Mouse (Mus musculus): ENCODE data around the gene Rnf10. TPM values are rescaled to one million over a fixed set of nuclear protein-coding genes. Genes with fewer than 3 reads are reported as not detected.

Rnf10 gene
- polyA plus RNA-seq, 2 experiments from 2014 or later, result 30.8 to 33.1 TPM

DNA sequence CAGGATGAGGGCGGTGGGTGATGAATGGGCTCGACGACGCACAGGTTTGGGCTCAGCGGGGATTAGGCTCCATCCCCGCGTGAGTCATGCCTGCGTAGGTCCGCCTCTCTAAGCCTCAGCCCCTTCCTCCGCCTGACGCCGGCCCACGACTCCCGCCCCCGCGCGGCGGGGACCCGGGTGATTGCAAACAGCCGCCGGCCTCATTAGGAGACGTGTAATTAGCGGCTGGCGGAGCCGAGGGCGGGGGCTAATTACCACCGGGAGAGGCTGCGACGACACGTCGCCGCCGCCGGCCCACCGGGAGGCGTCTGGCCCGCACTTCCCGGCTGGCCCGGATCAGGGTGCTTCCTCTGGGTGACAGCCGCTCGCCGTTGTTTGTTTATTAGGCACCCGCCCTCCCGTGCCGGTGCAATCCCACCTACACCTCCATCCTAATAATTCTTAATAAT, 37.4 kb downstream of the Rnf10 start:
- peak; percentile 72 for ATAC-seq

DNA sequence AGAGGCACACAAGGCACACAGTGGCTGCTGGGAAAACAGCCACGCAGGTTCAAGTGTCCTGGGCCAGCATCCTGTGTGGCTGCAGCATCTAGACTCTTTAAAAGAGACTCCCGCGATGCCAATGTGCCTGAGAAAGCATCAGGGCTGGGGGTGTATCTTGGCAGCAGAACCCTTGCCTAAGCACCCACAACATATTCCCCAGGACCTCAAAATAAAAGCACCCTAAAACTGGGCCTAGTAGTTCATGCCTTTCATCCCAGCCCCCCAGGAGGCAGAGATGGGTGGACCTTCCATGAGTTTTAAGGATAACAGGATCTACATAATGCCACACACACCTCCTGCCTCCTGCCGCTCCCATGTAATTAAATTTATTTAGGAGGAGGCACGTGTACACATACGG, 38.2 kb downstream of the Rnf10 start:
- no peak for ATAC-seq

DNA sequence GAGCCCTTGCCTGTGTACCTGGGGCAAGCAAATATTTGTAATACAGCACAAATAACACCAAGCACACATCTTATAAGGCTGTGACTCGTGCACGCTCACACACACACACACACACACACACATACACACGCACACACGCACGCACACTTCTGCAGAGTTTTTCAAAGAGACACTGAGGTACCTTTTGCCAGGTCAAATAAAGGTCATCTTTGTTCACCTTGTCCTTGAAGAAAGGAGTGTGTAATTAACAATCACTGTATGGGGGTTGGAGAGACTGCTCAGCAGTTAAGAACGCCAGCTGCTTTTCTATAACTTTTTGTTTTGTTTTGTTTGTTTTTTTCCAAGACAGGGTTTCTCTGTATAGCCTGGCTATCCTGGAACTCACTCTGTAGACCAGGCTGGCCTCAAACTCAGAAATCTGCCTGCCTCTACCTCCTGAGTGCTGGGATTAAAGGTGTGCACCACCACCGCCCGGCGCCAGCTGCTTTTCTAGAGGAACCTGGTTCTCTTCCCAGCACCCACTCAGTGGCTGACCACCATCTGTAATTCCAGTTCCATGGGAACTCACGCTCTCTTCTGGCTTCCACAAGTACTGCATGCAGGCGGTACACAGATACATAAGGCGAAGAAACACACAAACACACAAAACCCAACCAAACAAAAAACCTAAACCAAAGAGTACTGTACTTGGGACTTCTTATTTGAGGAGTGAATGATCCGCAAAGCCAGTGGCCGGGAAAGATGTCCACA, 39.5 kb downstream of the Rnf10 start:
- ATAC-seq, result no peak

DNA sequence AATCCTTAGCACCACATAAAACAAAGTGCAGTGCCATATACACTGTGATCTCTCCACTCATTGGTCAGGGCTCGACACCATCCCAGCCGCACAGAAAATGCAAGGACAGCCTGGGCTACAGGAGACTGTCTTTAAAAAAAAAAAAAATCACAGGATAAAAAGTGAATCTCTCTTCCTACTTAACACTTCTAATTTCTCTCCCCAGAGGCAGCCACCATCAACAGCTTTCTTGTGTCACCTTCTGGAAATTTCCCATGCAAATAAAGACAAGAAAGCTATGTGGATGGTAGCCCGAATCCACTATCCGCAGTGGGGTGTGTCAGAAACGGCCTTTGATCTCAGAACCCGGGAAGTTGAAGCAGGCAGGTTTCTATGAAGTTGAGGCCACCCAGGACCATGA, 40.2 kb downstream of the Rnf10 start:
- no peak for ATAC-seq

DNA sequence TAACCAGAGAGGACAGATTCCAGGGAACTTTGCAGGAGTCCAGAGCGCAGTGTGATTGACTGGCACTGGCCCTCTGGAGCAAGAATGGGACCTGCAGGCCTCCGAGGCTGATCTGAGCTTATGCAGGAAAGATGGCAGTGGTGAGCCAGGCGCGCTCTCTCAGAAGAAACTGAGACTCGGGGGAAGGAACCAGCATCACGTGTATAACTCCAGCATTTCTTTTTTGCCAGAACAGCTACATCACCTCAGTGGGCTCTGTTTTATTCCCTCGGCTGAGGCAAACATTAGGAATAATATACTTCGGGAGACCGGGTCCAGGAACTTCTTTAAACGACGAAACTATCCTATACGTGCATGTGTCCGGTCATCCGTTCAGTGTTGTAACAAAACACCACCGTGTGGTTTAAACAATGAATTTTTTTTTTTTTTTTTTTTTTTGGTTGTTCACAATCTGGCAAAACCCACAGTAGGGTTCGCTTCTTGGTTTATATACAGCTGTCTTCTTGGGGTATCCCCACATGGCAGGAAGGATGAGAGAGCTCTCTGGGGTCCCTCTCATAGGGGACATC, 41.1 kb downstream of the Rnf10 start:
- no peak for ATAC-seq

DNA sequence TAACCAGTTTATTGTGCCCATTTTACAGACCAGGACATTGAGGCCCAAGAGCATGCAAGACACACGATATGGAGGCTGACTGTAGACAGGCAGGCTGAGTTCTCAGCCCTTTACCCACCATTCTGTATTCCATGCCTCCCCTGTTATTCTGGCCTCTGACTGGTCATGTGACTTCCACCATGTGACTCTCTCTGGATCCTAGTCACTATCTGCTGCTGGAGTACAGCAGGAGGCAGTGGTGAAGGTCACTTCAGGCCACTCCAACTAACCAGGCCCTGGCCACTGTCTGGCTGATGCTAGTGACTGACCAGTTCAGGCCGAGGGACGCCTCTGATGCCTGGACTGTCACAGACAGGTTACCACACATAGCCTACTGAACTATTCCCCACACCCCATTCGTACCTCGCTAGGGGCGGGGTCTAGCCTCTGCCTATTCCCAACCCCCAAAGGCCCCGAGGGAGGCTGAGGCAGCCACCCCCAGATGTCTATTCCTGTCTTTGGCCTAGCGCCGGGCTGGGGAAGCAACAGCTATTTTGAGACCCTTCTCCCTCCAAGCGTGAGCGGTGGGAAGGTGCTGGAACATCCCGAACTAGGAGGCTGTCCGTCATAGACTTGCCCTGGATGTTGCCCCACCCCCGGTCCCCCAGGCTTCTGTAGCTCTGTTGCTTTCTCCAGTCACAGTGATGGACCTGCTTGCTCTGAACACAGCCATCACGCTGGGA, 41.7 kb downstream of the Rnf10 start:
- ATAC-seq, result no peak

DNA sequence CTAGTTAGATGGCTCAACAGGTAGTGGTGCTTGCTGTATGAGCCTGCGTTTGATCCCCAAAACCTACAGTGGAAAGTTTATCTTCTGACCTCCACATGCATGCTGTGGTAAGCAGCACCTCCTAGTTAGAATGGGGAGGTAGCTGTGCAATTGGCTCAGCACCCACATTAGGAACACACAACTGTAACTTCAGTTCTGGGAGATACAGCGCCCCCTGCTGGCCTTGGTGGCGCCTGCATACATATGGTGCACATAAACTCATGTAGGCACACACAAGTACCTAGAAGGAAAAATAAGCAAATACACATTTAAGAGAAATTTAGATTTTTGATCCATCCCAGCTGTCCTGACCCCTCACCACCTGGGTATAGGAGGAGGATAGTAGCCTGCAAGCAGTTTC, 50.2 kb downstream of the Rnf10 start:
- no peak for ATAC-seq

DNA sequence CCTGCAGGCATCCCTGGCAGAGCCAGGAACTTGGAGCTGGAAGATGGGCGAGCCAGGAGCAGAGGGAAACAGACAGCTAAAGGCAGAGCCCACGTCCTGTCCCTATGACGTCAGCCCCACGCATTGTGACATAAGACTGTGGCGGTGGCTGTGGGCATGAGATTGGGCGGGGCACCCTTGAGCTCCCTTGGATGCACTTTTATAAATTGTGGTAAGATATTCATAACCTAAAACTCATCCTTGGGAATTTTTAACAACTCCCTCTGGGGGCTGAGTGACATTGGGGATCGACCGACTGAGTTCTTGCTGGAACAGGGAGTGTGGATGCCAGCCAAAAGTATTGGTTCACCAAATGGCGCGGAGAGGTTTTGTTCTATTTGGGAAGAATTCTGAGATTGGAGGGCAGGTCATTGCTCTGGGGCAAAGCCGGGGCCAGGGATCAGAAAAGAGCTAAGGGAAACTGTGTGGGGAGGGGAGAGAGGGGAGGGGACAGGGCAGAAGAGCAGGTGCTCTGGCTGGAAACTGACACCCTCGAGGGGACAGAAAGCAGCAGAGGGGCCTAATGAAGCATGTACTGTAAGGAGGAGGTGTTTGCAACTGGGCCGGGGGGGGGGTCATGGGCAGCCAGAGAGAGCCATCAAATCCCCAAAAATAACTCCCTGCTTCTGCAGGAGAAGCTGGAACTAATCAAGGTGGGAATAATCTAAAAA, 51.6 kb downstream of the Rnf10 start:
- no peak for ATAC-seq

DNA sequence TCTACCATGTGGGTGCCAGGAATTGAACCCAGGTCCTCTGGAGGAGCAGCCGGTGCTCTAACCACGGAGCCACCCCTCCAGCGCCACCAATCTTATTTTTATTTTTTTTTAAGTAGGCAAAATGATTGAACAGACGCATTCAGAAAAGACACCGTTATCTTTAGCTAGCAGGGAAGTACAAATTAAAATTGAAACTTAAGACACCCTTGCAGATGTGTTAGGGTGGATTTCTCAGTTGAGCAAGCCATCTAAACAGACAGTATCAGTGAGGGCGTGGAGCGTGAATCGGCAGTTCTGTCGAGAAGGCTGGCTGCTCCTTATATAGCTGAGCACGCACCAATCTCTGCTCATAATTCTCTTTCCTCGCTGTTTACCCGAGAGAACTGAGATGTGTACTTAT, 54.7 kb downstream of the Rnf10 start:
- no peak for ATAC-seq

DNA sequence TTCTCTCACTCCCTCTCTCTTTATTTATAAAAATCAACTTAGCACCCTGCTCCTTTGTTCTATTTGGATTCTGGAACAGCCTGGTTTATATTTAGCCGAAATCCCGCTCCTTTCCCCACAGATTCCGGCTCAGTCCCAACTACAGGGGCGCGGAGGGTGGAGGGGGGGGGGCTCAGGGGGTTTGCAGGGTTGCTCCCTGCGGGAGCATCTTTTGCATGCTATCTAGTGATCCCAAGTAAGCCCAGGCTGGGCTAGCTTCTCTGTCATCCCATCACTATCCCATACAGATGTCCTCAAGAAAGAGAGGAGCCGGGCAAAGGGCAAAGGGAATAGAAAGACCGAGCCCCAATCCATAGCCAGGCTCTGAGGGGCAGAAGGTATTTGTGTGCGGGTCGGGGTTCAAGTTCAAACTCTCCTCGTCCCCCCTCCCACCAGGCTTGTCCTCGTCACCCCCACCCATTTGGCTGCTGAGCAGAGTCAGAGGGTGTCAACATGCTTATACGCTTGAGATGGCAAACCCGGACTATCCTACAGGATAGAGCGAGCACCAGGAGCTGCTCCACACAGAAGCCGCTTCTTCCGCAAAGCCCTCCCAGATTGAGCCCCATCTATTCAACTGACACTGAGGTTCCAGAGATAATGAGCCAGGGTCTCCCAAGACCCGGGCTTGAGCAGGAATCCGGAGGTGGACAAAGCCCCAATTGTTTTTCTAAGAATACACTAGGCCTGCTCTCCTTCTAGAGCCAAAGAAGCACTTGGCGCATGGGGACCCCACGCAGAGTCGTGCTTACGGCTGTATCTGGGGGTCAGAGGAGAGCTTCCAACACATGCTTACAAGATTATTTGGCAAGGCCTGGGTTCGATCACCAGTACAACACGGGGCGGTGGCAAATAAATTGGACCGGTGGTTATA, 57.2 kb downstream of the Rnf10 start:
- ATAC-seq, result no peak

DNA sequence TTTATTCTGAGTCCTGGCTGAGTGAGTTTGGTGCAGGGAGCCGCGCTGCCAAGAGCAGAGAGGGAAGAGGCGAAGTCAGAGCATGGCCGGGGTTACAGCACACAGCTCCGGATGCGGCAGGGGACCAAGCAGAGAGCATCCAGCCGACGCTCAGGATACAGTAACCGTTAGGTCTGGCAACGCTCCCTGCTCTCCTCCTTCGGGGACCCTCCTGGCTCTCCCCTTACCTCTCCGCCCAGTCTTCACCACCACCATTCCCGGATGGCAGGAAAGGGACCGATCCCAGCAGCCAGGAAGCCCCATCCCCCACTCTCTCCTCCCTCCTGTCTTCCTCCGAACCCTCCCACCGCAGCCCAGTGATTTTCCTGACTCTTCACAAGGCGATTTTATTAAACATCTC, 57.8 kb downstream of the Rnf10 start:
- ATAC-seq, result no peak

DNA sequence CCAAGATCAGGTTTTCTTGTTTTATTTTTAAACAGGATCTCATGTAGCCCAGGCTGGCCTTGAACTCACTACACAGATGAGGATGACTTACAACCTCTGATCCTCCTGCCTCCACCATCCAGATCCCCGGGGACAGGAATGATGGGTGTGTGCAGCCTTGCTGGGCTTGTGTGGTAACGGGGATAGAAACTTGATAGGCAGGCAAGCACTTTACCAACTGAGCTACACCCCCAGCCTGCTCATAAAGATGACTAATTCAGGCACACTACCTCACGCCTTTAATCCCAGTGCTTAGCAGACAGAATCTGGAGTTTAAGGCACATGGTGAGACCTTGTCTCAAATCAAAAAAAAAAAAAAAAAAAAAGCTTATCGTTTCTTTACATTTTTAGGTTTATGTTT, 59.8 kb downstream of the Rnf10 start:
- ATAC-seq, result no peak

DNA sequence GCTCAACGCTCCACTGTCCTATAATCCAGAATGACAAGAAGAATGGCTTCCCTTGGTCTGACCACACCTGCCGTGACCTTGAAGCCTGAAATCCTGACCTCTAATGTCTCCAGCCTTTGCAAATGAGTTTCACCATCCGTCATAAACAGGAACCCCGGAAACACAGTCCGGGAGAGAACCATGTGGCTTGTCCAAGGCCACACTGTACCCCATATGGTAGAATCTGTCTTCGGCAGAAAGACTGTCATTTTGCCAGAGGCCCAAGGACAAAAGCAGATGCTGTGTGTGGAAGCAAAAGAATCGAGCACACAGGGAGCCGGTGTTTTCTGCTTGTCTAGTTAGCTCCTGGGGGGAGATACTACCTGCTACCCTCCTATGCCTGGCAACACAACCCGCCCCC, 60.2 kb downstream of the Rnf10 start:
- no peak for ATAC-seq

DNA sequence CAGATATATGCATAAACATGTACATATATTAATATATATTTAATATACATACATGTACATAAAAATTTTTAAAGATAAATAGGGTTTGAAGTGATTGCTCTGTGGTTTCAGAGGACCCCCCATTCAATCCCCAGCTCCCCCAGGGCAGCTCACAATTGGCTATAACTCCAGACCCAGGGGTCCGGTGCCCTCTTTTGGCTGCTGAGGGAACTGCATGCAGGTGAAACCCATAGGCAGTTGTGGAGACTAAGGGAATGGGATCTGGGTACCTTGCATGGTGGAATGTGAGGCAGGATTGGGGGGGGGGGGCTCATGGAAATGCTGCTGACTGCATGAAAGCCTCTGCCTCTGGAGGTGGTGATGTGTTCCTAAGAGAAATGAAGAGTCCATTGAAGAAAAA, 62.3 kb downstream of the Rnf10 start:
- no peak for ATAC-seq

DNA sequence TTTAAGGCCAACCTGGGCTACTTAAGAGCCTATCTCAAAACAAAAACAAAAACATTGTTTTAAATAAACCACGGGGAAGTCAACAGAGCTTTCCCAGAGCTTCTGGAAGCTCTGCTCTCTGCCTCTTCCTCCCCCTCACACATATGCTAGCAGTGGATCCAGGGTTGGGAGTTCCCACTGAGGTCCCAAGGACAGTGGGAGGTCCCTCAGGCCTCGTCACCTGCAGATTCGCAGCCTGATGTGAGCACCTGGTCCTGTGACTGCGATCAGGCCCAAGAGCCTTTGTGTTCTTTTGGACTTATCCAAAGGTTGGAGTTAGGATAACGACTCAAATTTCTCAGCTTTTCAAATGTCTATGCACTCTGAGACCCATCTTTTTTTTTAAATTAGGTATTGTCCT, 64.1 kb downstream of the Rnf10 start:
- no peak for ATAC-seq

DNA sequence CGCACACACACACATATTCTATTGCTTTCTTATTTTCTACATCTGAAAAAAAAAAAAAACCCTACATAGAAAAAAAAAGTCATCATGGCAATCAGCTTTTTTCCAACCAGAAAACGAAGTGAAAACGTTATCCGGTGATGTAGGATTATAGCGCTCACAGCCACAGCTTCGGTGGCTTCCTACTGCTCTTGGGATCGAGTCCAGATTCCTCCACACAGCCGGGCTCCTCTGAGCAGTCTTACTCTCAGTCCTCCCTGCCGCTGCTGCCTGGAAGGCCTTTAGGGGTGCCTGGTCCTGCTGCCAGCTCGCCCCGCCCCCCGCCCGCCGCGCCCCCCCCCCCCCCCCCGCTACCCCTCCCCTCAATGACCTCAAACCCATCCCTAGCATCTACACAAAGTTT, 64.8 kb downstream of the Rnf10 start:
- no peak for ATAC-seq

DNA sequence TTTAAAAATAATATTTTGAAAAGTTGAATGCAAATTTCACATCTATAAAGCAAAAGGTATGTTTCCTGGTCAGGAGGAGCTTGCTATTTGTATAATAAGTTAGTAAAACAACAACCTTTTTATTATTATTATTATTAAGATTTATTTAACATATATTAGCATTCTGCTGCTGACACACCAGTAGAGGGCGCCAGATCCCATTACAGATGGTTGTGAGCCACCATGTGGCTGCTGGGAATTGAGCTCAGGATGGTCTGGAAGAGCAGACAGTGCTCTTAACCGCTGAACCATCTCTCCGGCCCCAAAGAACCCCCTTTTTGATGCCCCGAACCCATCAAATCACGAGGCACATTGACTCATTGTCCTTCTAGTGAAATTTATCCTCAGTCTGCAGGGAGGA, 65.5 kb downstream of the Rnf10 start:
- no peak for ATAC-seq

DNA sequence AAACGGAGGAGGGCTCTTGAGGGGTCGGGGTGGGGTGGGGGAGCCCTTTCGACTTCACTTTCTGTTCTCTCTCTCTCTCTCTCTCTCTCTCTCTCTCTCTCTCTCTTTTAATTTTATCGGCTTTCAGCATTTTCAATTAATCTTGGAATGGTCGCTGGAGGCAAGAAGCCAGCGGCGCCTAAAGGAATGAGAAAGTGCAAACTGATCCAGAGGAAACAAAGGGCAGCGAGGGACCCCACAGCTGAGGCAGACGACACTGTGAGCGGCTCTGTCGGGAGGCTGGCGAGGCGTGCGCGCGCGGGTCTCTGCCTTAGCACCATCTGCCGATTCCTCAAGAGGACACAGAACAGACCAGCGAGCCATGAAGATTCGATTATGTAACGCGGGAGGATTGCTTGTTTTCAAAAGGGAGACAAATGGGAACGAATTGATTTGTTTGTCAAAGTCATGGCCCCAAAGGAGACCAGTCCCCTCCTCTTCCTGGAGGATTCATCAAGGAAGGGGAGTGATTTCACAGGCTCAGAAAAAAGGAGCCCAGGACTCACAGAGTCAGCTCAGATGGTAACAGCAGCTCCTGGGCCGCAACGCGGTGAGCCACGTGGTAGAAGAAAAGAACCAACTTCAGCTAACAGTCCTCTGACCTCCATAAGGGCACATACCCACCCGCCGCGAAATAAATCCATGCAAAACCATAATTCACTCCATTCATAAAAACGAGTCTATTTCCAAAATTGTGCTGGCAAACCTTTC, 68.0 kb downstream of the Rnf10 start:
- no peak for ATAC-seq

DNA sequence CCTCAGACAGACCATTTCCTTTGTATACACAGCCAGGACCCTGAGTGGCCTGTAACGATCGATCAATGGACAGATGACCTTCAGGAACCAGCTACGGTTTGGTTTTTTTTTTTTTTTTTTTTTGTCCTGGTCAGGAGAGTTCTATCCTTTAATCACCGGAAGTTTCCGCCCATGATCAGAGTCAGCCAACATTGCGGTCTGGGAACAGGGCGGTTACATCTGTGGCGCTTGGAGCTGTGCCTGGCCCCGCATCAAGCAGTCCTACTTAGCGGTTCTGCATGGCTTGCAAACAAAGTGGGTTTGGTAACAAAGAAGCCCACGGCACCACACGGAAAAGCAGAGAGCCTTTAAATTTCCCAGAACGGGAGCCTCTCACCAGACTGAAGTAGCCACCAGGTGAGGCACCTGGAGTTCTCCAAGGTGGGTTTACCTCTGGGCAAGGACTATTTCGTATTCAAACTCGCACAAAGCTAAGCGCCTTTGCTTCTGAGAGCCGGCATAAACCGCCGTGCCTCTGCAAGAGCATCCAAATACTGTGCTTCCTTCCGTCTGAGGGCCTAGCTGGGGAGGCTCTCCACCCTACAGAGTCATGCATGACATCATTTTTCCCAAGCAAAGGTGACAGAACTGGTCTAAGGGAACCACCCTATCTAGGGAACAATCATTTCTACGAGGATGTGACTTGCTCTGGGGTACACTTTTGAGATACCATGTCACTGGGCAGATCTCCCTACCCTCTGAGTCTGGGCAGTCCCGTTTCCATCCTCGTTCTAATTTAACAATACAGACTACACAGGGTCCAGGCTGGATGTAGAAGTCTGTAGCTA, 68.8 kb downstream of the Rnf10 start:
- no peak for ATAC-seq

DNA sequence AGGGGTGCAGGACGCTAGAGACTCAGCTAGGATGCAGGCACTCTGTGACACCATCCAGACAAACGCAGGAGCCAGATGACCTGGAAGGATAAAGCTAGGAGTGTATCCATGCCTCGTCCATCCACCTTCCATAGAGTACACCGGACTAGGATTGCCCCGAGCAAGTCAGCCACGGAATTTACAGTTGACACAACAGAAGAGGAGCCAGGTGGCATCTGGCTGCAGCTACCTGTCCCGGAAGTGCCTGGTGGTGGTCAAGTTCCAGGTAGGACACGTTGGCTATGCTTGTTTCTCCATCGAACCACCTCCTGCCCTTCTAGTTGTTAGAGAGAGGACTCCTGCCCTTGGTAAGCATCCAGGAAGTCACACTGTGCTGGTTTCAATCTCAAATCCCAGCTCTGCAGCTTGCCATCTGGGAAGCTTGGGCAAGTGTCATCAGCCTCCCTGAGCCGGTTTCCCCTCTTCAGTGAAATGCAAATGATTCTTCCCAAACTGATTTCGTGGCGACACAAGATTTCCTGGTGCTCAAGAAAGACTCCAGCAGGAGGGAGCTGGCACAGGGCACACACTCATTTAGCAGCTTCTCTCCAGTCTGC, 78.0 kb downstream of the Rnf10 start:
- ATAC-seq, result no peak
